Mouse (Mus musculus) ZHBTc4 (cell line): ENCODE results near the gene Cish.
"Not testable (repeated sequence)": the region's sequence is repeated elsewhere in the genome, so short reads cannot be mapped to it uniquely, and the experiment has no call there.

Source experiments
- DNase-seq: peaks from one replicate; pipeline ENCODE4 v3.0.0-alpha.2; 2011; ENCODE audit warnings: low read depth, low spot score

Cish gene

GRCm38 (mm10) chr9:107298059-107298780 is 2.4 kb downstream of the Cish start:
- no peak for DNase-seq

GRCm38 (mm10) chr9:107298876-107299275 is 3.0 kb downstream of the Cish start:
- DNase-seq = peak; percentile 58

GRCm38 (mm10) chr9:107299783-107300182 is 4.0 kb downstream of the Cish start:
- no peak for DNase-seq

- no peak for DNase-seq
Measured at GRCm38 (mm10) chr9:107300224-107300973, 4.6 kb downstream of the Cish start.

- DNase-seq = no peak
Measured at GRCm38 (mm10) chr9:107301554-107302331, 5.9 kb downstream of the Cish start.

- no peak for DNase-seq
Measured at GRCm38 (mm10) chr9:107302592-107302991, 6.8 kb downstream of the Cish start.

- DNase-seq = no peak
Measured at GRCm38 (mm10) chr9:107303121-107303820, 7.4 kb downstream of the Cish start.

- no peak for DNase-seq
Measured at GRCm38 (mm10) chr9:107303900-107304299, 8.1 kb downstream of the Cish start.

GRCm38 (mm10) chr9:107304383-107304782 is 8.6 kb downstream of the Cish start:
- DNase-seq = no peak

GRCm38 (mm10) chr9:107305012-107305411 is 9.2 kb downstream of the Cish start:
- DNase-seq = no peak

GRCm38 (mm10) chr9:107305601-107306542 is 10.0 kb downstream of the Cish start:
- DNase-seq = no peak

GRCm38 (mm10) chr9:107306673-107307072 is 10.8 kb downstream of the Cish start:
- DNase-seq = not testable (repeated sequence)

- no peak for DNase-seq
Measured at GRCm38 (mm10) chr9:107307099-107307872, 11.5 kb downstream of the Cish start.

GRCm38 (mm10) chr9:107307886-107308285 is 12.1 kb downstream of the Cish start:
- DNase-seq = no peak

- no peak for DNase-seq
Measured at GRCm38 (mm10) chr9:107308346-107309000, 12.6 kb downstream of the Cish start.

- DNase-seq = no peak
Measured at GRCm38 (mm10) chr9:107309171-107309570, 13.3 kb downstream of the Cish start.

GRCm38 (mm10) chr9:107309600-107309999 is 13.8 kb downstream of the Cish start:
- no peak for DNase-seq

GRCm38 (mm10) chr9:107312811-107313584 is 17.2 kb downstream of the Cish start:
- DNase-seq = no peak
